Mouse (Mus musculus) forebrain, embryonic 13.5 days (tissue): ENCODE results near the gene Cenpe. TPM values are rescaled to one million over a fixed set of nuclear protein-coding genes. Genes with fewer than 3 reads are reported as not detected.
A peak's percentile ranks its signal among the peaks of the same experiment; 100 is the strongest.

Experiments used
- ATAC-seq: fragments of 200-750 bp; cut with Nextera tagmentation; 2 replicates; pipeline ENCODE4 v1.8.0; 2017
- H3K27ac ChIP-seq: fragments of 300-500 bp; sonication (generic); 2 replicates; pipeline ENCODE4 v1.5.1; 2015; ENCODE audit warnings: inconsistent platforms, mild to moderate bottlenecking, moderate library complexity
- H3K27me3 ChIP-seq: fragments of 300-500 bp; sonication (generic); 2 replicates; pipeline ENCODE4 v1.6.1; 2015; ENCODE audit warnings: mild to moderate bottlenecking, inconsistent platforms
- H3K36me3 ChIP-seq: fragments of 300-500 bp; sonication (generic); 2 replicates; pipeline ENCODE4 v1.6.1; 2015; ENCODE audit warnings: mild to moderate bottlenecking, inconsistent platforms; ENCODE audit not compliant: poor library complexity, severe bottlenecking
- H3K4me1 ChIP-seq: fragments of 300-500 bp; sonication (generic); 2 replicates; pipeline ENCODE4 v1.6.1; 2015; ENCODE audit warnings: inconsistent platforms
- H3K4me2 ChIP-seq: fragments of 300-500 bp; sonication (generic); 2 replicates; pipeline ENCODE4 v1.6.1; 2015; ENCODE audit warnings: inconsistent platforms, mild to moderate bottlenecking, moderate library complexity
- H3K4me3 ChIP-seq: fragments of 300-500 bp; sonication (generic); 2 replicates; pipeline ENCODE4 v1.5.1; 2015; ENCODE audit warnings: mild to moderate bottlenecking, inconsistent platforms
- H3K9ac ChIP-seq: fragments of 300-500 bp; sonication (generic); 2 replicates; pipeline ENCODE4 v1.6.1; 2015; ENCODE audit warnings: mild to moderate bottlenecking, inconsistent platforms
- H3K9me3 ChIP-seq: fragments of 300-500 bp; sonication (generic); replicated peaks from 2 replicates; pipeline ENCODE4 v1.6.1; 2016; ENCODE audit warnings: inconsistent platforms
- WGBS: fragments of 180-500 bp; shearing (Covaris S2); methylation state at CpG from one replicate; pipeline ENCODE4 v1.1.7; 2015; 5-methylcytosine and 5-hydroxymethylcytosine counted together
- polyA plus RNA-seq: library from polyadenylated mRNA; unstranded; fragments of >200 nt; fragmentation: Nextera tagmentation; extraction: Ambion mirVana; gene quantifications from 2 replicates; pipeline ENCODE4 v1.2.1, GENCODE M21; 2015

Gene Cenpe
- polyA plus RNA-seq, 1 experiment from 2014 or later = 31.8 TPM

- H3K9ac ChIP-seq = no peak overlapping the region
- no peak for ATAC-seq
- H3K27me3 ChIP-seq = no peaks in the 10 kb centered on the region
- no peak overlapping the region for H3K27ac ChIP-seq
- peaks cover 3% of the 10 kb centered on the region; the same call in 1 of the 2 replicates for H3K4me1 ChIP-seq
- H3K4me3 ChIP-seq = no peak overlapping the region
- no peak overlapping the region for H3K4me2 ChIP-seq
- 89% methylated on average over 11 of the region's 11 CpGs for WGBS
- H3K9me3 ChIP-seq = no peaks in the 10 kb centered on the region
- H3K36me3 ChIP-seq = no peaks in the 10 kb centered on the region
Measured at GRCm38 (mm10) chr3:135285256-135285655, 72.9 kb downstream of the Cenpe start.

- WGBS = 73% methylated on average over 3 of the region's 3 CpGs
- no peaks in the 10 kb centered on the region for H3K27me3 ChIP-seq
- ATAC-seq = no peak
- no peaks in the 10 kb centered on the region for H3K9me3 ChIP-seq
- no peak overlapping the region for H3K4me3 ChIP-seq
- no peak overlapping the region for H3K9ac ChIP-seq
- H3K36me3 ChIP-seq = no peaks in the 10 kb centered on the region
- peaks cover under 1% of the 10 kb centered on the region; the same call in 1 of the 2 replicates for H3K4me1 ChIP-seq
- H3K27ac ChIP-seq = no peak overlapping the region
- no peak overlapping the region for H3K4me2 ChIP-seq
Measured at GRCm38 (mm10) chr3:135285807-135286206, 73.5 kb downstream of the Cenpe start.

GRCm38 (mm10) chr3:135288138-135288750 is 75.9 kb downstream of the Cenpe start:
- Histone ChIP-seq H3K9ac (no peak overlapping the region), H3K36me3 (no peaks in the 10 kb centered on the region), H3K4me3 (no peak overlapping the region), H3K27me3 (no peaks in the 10 kb centered on the region), H3K4me2 (no peak overlapping the region), H3K9me3 (no peaks in the 10 kb centered on the region), H3K27ac (no peak overlapping the region), H3K4me1 (no peaks in the 10 kb centered on the region)
- 91% methylated on average over 8 of the region's 8 CpGs for WGBS
- ATAC-seq = no peak

- Histone ChIP-seq H3K4me2 (no peak overlapping the region), H3K4me3 (no peak overlapping the region), H3K27ac (no peak overlapping the region), H3K36me3 (no peaks in the 10 kb centered on the region), H3K9ac (no peak overlapping the region), H3K4me1 (no peaks in the 10 kb centered on the region), H3K27me3 (no peaks in the 10 kb centered on the region), H3K9me3 (no peaks in the 10 kb centered on the region)
- WGBS = 92% methylated on average over 1 of the region's 1 CpGs
- no peak for ATAC-seq
Measured at GRCm38 (mm10) chr3:135289148-135289547, 76.8 kb downstream of the Cenpe start.

GRCm38 (mm10) chr3:135290249-135290894 is 78.0 kb downstream of the Cenpe start:
- peak; percentile 85 for ATAC-seq
- Histone ChIP-seq H3K9me3 (no peaks in the 10 kb centered on the region), H3K4me3 (no peak overlapping the region), H3K9ac (no peak overlapping the region), H3K4me1 (no peaks in the 10 kb centered on the region), H3K4me2 (no peak overlapping the region), H3K27me3 (no peaks in the 10 kb centered on the region), H3K36me3 (no peaks in the 10 kb centered on the region), H3K27ac (no peak overlapping the region)
- 97% methylated on average over 5 of the region's 7 CpGs for WGBS

GRCm38 (mm10) chr3:135293703-135294102 is 81.4 kb downstream of the Cenpe start:
- Histone ChIP-seq H3K4me3 (no peak overlapping the region), H3K4me2 (no peak overlapping the region), H3K4me1 (no peaks in the 10 kb centered on the region), H3K9me3 (no peaks in the 10 kb centered on the region), H3K27ac (no peak overlapping the region), H3K27me3 (no peaks in the 10 kb centered on the region), H3K9ac (no peak overlapping the region), H3K36me3 (no peaks in the 10 kb centered on the region)
- peak; percentile 50; the same call in 1 of the 2 replicates for ATAC-seq
- 45% methylated on average over 7 of the region's 7 CpGs for WGBS

GRCm38 (mm10) chr3:135295559-135295958 is 83.2 kb downstream of the Cenpe start:
- Histone ChIP-seq H3K4me3 (no peak overlapping the region), H3K9ac (no peak overlapping the region), H3K36me3 (no peaks in the 10 kb centered on the region), H3K27me3 (no peaks in the 10 kb centered on the region), H3K4me2 (no peak overlapping the region), H3K27ac (no peak overlapping the region), H3K9me3 (no peaks in the 10 kb centered on the region), H3K4me1 (no peaks in the 10 kb centered on the region)
- WGBS = 81% methylated on average over 1 of the region's 1 CpGs
- ATAC-seq = no peak

- H3K27me3 ChIP-seq = no peaks in the 10 kb centered on the region
- no peaks in the 10 kb centered on the region for H3K9me3 ChIP-seq
- ATAC-seq = no peak
- H3K27ac ChIP-seq = no peak overlapping the region
- no peak overlapping the region for H3K9ac ChIP-seq
- no peak overlapping the region for H3K4me2 ChIP-seq
- H3K4me1 ChIP-seq = no peaks in the 10 kb centered on the region
- no peaks in the 10 kb centered on the region for H3K36me3 ChIP-seq
- no peak overlapping the region for H3K4me3 ChIP-seq
- 81% methylated on average over 3 of the region's 3 CpGs for WGBS
Measured at GRCm38 (mm10) chr3:135298560-135298959, 86.2 kb downstream of the Cenpe start.

- Histone ChIP-seq H3K27me3 (no peaks in the 10 kb centered on the region), H3K4me1 (peaks cover 9% of the 10 kb centered on the region), H3K9ac (no peak overlapping the region), H3K36me3 (no peaks in the 10 kb centered on the region), H3K4me3 (no peak overlapping the region), H3K9me3 (no peaks in the 10 kb centered on the region), H3K4me2 (no peak overlapping the region), H3K27ac (no peak overlapping the region)
- no peak for ATAC-seq
- 83% methylated on average over 6 of the region's 6 CpGs for WGBS
Measured at GRCm38 (mm10) chr3:135300081-135300480, 87.7 kb downstream of the Cenpe start.

- WGBS = 9% methylated on average over 6 of the region's 6 CpGs
- H3K9me3 ChIP-seq = no peaks in the 10 kb centered on the region
- no peaks in the 10 kb centered on the region for H3K27me3 ChIP-seq
- 0 out of 2 replicates have a peak overlapping the region, but pooled peaks have one; percentile 9 for H3K9ac ChIP-seq
- H3K27ac ChIP-seq = no peak overlapping the region
- H3K4me3 ChIP-seq = no peak overlapping the region
- peaks cover 14% of the 10 kb centered on the region for H3K4me1 ChIP-seq
- H3K4me2 ChIP-seq = no peak overlapping the region
- H3K36me3 ChIP-seq = no peaks in the 10 kb centered on the region
- ATAC-seq = no peak
Measured at GRCm38 (mm10) chr3:135304060-135304459, 91.7 kb downstream of the Cenpe start.

GRCm38 (mm10) chr3:135304566-135304965 is 92.2 kb downstream of the Cenpe start:
- H3K4me1 ChIP-seq = peaks cover 14% of the 10 kb centered on the region
- no peak; the same call in 1 of the 2 replicates for ATAC-seq
- H3K4me2 ChIP-seq = peak overlapping the region; percentile 3; the same call in 1 of the 2 replicates
- no peak overlapping the region for H3K27ac ChIP-seq
- no peak overlapping the region for H3K4me3 ChIP-seq
- H3K9me3 ChIP-seq = no peaks in the 10 kb centered on the region
- no peaks in the 10 kb centered on the region for H3K36me3 ChIP-seq
- 5% methylated on average over 9 of the region's 9 CpGs for WGBS
- no peak overlapping the region for H3K9ac ChIP-seq
- no peaks in the 10 kb centered on the region for H3K27me3 ChIP-seq

GRCm38 (mm10) chr3:135307411-135308259 is 95.3 kb downstream of the Cenpe start, which contains the start of gene Slc9b2:
Slc9b2 (plus strand) TSS chr3:135307700.
- 9% methylated on average over 26 of the region's 28 CpGs for WGBS
- H3K27ac ChIP-seq = no peak within 1 kb of the TSS
- peaks cover 14% of the 10 kb centered on the region for H3K4me1 ChIP-seq
- H3K4me2 ChIP-seq = peak within 1 kb of the TSS; percentile 61
- ATAC-seq = peak; percentile 85
- no peaks in the 10 kb centered on the region for H3K36me3 ChIP-seq
- H3K27me3 ChIP-seq = no peaks in the 10 kb centered on the region
- H3K9me3 ChIP-seq = no peaks in the 10 kb centered on the region
- peak within 1 kb of the TSS; percentile 36 for H3K4me3 ChIP-seq
- peak within 1 kb of the TSS; percentile 30 for H3K9ac ChIP-seq
